Mouse (Mus musculus): Measurements from ENCODE around the gene Vwf.
A peak's percentile ranks its signal among the peaks of the same experiment; 100 is the strongest.

DNA sequence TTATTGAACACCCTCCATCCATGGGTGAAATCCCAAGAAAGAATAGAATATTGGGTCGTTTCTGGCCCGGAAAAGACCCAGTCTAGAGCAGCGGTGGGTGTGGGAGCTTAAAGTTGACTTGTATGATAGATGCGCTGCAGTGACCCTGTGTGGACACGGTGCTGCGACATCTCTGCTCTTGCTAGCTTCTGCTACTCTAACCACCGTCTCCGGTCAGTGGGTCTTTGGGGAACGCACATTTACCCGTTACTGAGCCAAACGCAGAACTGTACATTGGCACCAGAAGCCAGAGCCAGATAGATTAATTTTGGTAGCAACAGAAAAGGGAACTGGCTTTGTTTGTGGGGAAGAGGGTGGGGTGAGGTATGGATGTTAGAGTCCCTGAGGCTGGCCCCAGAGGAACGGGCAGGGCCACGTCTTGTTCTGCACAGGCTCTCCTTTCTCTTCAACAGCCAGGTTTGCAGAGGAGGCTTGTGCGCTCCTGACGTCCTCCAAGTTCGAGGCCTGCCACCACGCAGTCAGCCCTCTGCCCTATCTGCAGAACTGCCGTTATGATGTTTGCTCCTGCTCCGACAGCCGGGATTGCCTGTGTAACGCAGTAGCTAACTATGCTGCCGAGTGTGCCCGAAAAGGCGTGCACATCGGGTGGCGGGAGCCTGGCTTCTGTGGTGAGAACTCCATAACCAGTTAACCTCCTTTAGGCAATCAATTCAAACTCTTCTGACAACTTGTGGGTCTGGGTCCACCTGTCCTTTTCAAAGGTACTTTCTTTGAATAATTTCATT, 57.3 kb downstream of the Vwf start:
- TF ChIP-seq CTCF (IDR thresholded peaks at IDR 0.05; ENCODE audit: control insufficient read depth, insufficient read depth, insufficient replicate concordance, low read depth, low read length) (peak; percentile 14; the same call in 1 of the 2 replicates), POLR2A (IDR thresholded peaks at IDR 0.05; ENCODE audit: control insufficient read depth, low read depth, low read length) (no peak)
